Mouse (Mus musculus) T-helper 17 cell (primary cell): ENCODE measurements around the gene Ep400.

ENCODE experiments used
- in situ Hi-C, 2 experiments: fragments of 300-600 bp; cut with MboI, MseI; formaldehyde crosslinking; loops; 1 replicate in 1 of 2; 2 replicates in 1 of 2; pipeline ENCODE4 v1.15.1; 2025; ENCODE audit warnings: high pct_unique_total_duplicates in 2 of 2

The Ep400 gene

DNA sequence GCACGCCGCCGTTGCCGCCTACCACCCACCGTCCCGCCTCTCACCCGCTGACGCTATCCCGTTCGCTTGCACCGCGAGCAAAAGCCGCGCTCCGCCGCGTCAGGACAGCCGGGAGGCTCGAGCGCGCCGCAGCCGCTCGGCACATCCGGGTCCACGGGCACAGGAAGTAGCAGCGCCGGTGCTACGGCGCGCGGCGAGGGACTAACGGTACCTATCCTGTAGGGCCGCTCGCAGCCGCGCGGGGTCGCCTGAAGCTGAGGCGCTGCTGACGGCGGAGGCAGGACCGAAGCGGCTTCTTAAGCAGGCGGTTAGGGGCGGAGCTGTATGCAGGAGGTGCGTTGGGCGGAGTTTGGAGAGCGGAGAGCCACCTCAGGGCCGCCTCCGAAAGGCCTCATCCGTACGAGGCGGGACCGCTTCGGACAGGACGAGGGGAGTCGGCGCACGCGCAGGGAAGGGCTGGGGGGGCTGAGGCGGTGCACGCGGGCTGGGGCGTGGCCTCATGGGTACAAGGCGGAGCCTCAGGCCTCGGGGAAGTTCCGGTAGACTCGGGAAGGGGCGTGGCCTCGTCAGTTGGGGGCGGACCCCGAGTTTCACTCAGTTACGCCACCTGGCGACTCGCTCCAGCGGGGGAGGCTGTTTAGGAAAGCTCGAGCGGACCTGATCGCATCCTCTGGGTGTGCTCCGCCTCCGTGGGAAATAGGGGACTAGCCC, at the start of gene Ep400:
Ep400 (minus strand) TSS at position 270 of the 711 bp plus-strand sequence.
- in situ Hi-C loops: loop anchor here in 1 of 2 experiments (5.0 kb wide), 1 partner anchor 1213 kb away; the partner anchor contains the start of gene Crlf2

DNA sequence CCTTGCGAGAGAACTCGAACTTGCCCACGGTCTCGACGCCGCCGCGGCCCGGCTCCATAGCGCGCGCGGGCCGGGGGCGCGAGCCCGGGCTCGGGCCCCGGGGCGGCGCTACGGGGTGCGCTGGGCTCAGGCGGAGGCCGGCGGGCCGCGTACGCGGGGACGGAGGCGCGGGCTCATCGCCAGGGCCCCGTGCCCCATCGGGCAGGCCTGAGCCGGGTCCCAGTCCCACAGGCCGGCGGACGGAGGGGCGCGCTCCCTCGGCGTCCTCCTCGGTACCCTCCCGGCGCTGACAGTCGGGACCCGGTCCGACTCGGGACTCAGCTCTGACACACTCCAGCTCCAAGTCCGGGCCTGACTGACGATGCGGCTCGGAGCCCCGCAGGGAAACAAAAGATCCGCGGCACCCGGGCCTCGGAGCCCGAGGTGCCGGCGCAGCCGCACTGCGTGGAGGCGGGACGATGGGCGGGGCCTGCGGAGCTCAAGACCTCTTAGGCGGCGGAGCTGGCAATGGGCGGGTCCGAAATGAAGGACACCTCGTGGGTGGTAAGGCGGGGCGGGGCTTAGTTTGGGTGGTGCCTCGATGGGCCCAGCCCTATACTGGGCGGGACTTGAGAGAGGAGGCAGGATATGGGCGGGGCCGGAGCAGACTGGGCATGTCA, 39.3 kb upstream of the Ep400 start, which contains the start of gene Ulk1:
Ulk1 (minus strand) TSS at position 431 of the 659 bp plus-strand sequence.
- in situ Hi-C loops: no loop called here

DNA sequence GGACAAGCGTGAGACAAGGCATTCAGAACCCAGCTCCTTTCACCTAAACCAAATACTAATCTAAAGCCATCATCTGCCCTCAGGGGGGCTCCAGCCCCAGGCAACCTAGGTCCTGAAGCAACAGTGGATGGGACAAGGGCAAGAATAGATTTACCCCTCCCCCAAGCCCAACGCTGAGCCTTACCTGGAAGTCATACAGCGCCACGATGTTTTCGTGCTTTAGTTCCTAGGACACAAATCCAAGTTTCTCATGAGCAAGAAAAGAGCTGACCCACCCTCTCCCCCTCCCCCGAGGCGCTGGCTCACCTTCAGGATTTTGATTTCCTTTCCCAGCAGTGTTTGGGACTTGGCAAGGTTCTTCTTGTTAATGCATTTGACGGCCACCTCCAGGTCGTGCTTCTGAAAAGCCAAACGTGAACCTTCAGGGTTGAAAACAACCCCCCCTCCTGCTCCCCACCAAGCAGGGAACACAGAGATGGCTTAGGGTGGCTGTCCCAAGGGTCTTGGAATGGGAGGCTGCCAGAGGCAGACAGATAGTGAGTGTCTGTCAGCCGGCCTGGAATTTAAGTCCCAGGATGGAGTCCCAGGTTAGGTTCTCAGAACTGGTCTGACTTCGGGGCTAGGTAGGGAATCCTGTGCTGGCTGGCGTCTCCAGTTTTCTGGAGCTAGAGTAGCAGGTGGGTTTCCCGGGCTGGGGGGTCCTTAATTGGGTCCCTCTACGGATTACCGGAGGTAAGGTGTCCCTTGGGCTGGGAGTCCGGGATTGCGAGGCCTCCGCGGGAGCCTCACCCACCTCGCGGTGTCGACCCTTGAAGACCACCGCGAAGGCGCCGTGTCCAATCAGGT, 38.5 kb upstream of the Ep400 start:
- in situ Hi-C loops: no loop called here

DNA sequence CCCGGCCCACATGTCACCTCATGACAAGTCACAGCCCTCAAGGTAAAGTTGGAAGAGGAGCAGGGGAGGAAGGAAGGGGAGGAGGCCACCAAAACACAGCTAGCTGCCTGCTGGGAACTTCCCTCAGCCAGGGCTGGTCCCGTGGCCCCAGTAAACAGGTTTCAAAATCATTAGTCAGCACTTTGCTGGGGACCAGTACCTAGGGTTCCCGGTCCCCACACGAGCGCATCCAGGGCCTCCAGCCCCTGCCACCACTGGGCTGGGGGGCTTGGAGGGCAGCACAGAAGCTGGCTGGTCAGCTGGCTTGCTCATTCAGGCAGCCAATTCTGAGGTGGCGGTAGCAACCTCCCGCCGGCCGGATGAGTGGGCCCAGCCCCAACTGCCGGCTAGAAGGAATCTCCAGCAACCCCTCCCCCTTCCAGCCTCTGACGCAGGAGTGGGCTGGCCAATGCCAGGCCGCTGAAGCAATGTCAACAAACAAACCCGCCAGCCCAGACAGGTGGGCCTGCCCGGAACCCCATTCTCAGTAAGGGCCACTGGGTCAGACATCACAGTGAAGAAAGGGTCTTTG, 37.6 kb upstream of the Ep400 start:
- in situ Hi-C loops: no loop called here

DNA sequence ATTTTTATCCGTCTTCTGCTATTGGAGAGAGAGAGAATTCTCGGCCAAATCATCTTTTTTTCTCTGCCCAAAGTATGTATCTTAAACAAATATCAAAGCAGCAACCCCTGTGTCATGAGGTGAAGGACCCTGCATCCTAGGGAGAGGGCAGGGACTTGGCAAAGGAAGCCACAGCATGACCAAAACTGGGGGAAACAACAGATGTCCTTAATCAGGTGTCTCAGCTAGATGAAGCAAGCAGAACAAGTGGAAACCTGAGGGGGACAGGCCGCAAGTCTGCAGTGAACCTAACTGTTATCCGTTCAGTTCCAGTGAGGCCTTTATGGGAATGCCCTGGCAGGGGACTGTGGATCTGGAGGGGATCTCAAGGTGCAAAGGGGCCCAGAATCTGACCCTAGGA, 36.9 kb upstream of the Ep400 start:
- in situ Hi-C loops: no loop called here

DNA sequence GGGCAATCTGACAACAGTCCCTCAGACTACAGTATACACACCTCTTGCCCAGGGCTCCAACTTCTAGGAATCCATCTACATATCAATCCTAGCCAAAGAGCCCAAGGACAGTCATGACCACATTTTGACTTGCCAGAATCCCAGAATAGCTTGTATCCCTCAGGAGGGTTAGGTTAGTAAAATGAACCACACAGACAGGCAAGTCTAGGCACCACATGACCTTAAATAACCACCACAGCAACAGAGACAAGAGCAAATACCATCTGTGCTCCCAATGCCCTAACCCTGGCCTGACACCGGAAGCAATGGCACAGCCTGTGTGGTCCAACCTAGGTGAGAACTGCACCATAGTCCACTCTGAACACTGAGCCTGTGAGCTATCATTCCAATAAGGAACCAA, 36.2 kb upstream of the Ep400 start:
- in situ Hi-C loops: no loop called here

DNA sequence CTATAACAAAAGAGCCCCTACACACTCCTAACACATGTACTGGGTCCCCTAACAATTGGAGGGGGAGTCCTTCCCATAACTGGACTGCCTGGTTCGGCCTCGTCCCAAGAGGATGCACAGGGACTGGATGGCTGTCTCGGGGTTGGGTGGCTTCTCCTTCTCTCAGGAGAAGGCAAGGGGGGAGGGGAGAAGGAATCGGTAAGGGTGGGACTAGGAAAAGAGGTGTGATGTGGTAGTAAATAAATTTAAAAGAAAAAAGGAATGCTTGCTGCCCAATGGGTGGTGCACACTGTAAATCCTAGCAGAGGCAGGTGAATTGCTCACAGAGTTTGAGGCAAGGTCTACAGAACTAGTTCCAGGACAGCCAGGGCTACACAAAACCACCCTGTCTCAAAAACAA, 35.6 kb upstream of the Ep400 start:
- in situ Hi-C loops: no loop called here

DNA sequence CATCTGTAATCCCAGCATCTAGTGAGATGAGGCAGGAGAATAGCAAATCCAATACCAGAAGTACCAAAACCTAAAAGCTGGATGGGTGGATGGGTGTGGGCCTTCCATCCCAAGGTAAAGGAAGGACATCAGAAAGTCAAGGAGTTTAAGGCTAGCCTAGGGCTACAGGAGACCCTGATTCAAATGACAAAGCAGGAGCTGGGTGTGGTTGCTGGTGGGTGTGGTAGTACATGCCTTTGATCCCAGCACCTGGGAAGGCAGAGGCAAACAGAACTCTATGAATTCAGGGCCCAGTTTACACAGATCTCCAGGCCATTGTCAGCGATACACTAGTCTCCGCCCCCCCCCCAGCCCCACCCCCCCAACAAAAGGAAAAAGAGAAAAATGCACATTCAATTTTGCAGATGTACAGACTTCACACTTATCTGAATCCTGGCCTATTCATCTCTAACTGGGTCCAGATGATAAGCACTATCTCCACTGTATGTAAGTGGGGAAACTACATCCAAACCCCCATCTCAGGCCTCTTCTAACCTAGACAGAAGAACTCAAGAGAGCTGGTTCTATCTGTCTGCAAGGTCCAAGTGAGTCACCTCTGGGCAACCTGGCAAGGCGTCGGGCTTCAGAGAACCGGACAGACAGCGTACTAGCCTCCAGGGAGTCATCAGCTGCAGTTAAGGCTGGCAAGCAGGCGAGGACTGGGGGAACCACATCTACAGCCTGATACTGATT, 33.7 kb upstream of the Ep400 start:
- in situ Hi-C loops: no loop called here

DNA sequence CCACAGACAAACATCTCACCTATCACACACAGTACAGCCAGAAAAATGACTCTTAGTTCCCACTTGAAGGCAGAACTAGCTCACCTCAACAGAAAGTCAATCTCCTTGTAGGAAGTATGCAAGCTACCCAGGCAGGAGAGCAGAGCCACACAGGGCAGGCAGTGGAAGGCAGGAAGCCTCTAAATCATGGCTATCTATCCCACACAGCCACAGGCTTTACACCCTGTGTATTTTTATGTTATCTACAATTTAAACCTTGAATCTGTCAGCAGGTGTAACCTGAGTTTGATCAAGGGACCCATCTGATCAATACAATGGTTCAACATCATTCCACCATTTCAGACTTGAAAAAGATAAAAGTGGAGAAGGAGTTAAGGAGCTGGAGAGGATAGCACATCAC, 32.3 kb upstream of the Ep400 start:
- in situ Hi-C loops: no loop called here

DNA sequence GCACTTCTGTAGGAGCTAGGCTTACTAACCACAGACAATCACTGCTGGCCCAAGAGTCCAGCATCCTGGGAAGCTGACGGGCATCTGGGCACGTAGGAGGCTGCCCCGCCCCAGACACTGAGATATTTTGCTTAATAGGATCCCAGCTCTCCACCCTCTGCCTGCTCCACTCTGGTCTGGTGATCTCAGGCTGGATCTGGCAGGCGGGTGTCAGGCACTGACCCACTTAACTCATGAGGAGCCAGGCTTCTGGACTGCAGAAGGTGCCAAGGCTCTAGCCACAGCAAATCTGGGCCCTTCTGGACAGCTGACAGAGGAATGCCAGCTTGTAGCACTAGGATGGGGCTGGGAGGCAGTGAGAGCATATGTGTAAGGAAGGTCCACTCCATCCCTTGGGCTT, 31.7 kb upstream of the Ep400 start:
- in situ Hi-C loops: no loop called here

DNA sequence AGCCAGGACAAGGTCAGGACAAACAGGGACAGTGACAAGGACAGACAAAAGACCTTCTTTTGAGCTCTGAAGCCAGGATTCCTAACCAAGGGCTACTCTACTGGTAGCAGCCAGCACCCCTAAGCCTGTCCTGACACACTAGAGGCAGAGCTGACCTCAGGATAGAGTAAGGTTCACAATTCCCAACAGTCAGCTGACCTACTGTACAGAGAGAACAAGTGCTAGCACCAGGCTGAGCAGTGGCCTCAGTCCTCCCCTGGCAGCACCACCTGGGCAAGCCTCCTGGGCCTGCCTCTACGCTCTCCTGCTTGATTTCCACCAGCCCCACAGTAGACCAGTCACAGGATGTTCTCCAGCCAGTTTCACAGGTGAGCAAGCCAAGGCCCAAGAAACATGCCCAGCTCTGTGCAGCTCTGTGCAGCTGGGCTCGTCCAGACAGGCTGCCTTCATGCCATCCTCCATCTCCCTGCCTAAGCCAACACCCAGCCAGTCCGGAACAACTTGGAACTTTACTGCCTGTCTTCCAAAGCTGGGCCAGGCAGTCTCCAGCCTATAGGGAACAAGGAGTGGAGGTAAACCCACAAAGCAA, 30.6 kb upstream of the Ep400 start:
- in situ Hi-C loops: no loop called here

DNA sequence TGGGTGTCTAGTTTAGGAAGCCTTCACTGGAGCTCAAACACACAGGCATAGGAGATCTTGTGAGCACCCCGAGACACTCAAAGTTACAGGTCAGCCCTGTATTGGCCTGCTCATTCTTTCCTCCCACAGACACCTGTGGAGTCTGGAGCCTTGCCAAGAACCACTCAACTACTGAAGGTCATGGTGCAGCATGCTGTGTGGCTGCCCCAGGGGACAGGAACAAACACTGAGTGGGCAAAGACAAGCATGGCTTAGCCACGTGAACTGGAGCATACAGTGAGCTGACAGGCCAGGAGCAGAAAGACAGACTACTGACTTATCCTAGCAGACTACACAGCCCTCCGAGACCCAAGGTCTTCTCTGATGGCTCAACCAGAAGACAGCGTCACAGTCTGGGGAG, 27.2 kb upstream of the Ep400 start:
- in situ Hi-C loops: no loop called here

DNA sequence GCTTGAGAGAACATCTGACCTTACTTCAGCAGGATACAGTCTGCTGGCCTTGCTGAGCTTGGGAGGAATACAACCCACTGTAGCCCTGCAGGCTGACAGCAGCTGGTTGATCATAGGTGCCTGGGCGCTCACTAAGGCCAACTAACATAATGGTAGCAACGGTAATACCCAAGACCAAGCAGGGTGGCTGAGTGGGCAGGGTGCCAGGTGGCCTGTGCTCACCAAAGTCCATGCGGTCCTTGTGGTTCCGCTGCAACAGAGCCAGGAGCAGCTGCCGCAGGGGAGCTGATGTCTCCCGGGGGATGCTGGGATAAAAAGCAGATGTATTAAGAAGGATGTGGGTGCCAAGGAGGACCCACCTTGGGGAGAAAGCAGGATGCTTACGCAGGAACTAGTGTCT, 23.8 kb upstream of the Ep400 start:
- in situ Hi-C loops: no loop called here

DNA sequence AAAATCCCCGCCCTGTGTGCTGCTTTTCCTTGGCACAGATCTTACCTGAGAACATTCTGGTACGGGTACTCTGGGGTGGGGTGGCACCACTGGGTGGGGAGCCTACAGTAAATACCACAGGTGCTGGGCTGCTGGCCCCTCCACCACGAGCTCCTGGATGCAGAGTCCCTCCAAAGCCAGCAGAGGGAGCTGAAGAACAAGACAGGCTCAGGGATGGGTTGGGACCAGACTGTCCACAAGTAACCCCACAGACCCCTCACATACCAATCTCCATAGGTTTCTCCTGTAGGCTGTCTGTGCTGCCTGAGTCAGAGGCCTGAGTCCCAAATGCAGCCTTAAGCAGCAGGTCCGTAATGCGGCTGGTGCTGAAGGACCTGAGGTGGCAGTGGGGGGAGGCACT, 18.2 kb upstream of the Ep400 start:
- in situ Hi-C loops: no loop called here

DNA sequence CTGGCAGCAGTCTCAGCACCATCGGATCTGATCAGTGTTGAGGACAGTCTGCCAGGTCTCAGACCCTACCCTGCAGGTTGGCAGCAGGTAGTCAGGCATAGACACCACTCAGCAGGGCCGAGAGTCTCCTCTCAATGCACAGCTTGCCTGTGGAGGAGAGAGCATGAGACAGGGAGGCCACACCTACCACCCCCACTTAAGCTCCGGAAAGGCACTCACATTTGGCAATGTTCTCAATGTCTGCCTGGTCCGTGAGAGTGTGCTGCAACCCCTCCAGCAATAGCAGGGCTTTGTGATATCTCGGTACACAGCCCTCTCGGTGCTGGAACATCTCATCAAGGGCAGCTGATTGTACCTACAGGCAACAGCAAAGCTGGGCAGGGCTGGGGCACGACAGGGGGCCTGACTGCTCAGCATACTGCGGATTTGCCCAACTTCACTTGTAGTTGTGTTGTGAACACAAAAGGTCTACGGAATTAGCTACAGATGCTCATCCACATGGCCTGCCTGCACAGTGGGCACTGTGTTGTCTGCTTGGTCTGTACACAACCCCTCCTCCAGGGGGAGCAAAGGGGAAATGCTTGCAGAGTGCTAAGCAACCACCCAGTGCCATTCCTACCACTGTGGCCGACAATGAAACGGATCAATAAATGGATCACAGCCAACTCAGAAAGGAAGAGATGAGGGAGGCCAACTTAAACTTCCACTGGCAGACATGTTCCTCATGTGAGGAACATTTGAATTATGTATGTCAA, 15.7 kb upstream of the Ep400 start:
- in situ Hi-C loops: no loop called here

DNA sequence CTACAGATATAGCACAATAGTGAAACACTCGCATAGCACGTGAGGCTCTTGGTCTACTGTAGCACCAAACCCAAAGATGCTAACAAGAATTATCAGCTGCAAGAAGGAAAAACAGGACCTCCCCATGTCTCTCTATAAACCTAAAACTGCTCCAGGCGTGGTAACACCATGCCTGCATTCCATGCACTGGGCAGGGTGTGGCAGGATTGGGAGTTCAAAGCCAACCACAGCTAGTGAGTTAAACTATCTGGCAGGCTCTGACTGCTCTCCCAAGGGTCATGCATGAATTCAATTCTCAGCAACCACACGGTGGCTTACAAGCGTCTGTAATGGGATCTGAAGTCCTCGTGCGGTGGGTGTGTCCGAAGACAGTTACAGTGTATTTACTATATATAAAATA, 12.6 kb upstream of the Ep400 start:
- in situ Hi-C loops: loop anchor here in 1 of 2 experiments (5.0 kb wide), 1 partner anchor 54 kb away; the partner anchor contains the start of genes Chek2 and Hscb

DNA sequence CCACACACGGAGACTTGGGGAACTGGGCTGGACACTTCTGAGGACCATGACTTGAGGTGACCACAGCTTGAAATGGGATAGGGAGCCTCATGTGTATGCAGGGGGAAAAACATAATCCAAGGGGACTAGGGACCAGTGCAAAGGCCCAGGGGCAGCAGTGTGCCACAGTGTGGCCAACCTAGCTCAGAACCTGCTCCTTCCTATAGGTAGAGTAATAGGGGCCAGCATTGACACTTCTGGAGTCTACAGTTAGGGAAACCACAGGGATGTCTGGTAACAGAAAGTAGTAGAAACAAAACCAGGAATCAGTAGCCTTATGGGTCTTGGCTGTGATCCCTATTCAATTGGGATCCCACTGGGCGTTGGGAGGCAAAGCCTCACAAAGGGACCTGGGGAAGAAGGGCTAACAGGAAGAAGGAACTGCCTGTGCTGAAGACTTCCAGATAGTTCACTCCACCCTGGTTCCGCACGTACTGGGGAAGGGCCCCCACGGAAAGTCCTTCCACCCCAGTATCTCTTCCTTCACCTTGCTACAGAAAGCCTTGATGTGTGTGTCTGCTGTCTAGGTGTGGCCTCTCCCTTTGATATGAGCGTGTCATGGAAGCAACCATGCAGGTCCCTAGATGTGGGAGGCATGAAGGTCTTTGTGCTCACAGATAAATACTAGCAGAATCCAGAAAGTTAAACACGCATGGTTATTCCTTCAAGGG, 11.2 kb upstream of the Ep400 start:
- in situ Hi-C loops: loop anchor here in 1 of 2 experiments (5.0 kb wide), 1 partner anchor 56 kb away; the partner anchor contains the start of genes Chek2 and Hscb

DNA sequence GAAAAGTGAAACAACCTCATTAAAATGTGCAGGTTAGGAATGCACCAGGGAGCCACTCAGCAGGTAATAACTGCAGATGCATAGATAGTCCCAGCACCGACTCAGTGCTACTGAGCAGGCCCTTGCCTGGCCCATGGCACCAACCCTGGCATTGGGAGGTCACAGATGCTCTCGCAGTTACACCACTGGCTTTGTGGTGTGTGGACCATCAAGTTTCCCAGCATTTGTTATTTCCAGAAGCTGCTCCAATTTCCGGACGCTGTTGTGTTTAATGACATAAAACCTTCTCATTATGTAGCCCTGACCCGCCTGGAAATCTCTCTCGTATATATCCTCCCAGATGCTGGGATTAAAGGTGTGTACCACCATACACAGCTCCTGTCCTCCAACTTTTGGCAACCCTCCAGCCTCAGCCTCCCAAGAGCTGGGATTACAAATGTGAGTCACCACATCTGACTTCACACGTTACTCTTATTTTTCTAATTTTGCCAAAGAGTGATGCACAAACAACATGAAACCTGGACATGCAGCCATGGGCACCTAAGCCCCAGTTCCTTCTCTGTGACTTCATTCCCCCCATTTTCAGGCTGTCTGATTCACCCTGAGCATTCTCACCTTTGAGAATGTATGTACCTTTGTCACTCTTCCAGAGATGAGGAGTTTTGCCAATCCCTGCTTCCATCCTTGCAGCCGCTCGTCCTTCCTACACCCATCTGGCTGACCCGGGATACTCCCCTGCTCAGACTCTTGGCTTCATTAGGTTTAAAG, 10.4 kb upstream of the Ep400 start:
- in situ Hi-C loops: loop anchor here in 1 of 2 experiments (5.0 kb wide), 1 partner anchor 56 kb away; the partner anchor contains the start of genes Chek2 and Hscb
